Mouse (Mus musculus) forebrain, embryonic 15.5 days (tissue): Measurements from ENCODE around the gene Kpna6. TPM values are rescaled to one million over a fixed set of nuclear protein-coding genes. Genes with fewer than 3 reads are reported as not detected.

Experiments used
- ATAC-seq: fragments of 200-750 bp; cut with Nextera tagmentation; replicated peaks from 2 replicates; pipeline ENCODE4 v1.8.0; 2017; ENCODE audit warnings: mild to moderate bottlenecking, moderate TSS enrichment, moderate library complexity
- H3K27ac ChIP-seq: fragments of 300-500 bp; sonication (generic); replicated peaks from 2 replicates; pipeline ENCODE4 v1.5.1; 2015; ENCODE audit warnings: mild to moderate bottlenecking, inconsistent platforms
- H3K27me3 ChIP-seq: fragments of 300-500 bp; sonication (generic); 2 replicates; pipeline ENCODE4 v1.6.1; 2015; ENCODE audit warnings: inconsistent platforms
- H3K36me3 ChIP-seq: fragments of 300-500 bp; sonication (generic); 2 replicates; pipeline ENCODE4 v1.6.1; 2015; ENCODE audit warnings: mild to moderate bottlenecking, inconsistent platforms
- H3K4me1 ChIP-seq: fragments of 300-500 bp; sonication (generic); 2 replicates; pipeline ENCODE4 v1.6.1; 2015; ENCODE audit warnings: inconsistent platforms
- H3K4me2 ChIP-seq: fragments of 300-500 bp; sonication (generic); replicated peaks from 2 replicates; pipeline ENCODE4 v1.6.1; 2015; ENCODE audit warnings: mild to moderate bottlenecking, inconsistent platforms
- H3K4me3 ChIP-seq: fragments of 300-500 bp; sonication (generic); 2 replicates; pipeline ENCODE4 v1.5.1; 2015; ENCODE audit warnings: mild to moderate bottlenecking, inconsistent platforms
- H3K9ac ChIP-seq: fragments of 300-500 bp; sonication (generic); replicated peaks from 2 replicates; pipeline ENCODE4 v1.6.1; 2015; ENCODE audit warnings: mild to moderate bottlenecking, inconsistent platforms
- H3K9me3 ChIP-seq: fragments of 300-500 bp; sonication (generic); 2 replicates; pipeline ENCODE4 v1.6.1; 2016; ENCODE audit warnings: inconsistent platforms
- WGBS: fragments of 180-500 bp; shearing (Covaris S2); methylation state at CpG from one replicate; pipeline ENCODE4 v1.1.7; 2015; ENCODE audit warnings: mixed read lengths; 5-methylcytosine and 5-hydroxymethylcytosine counted together
- polyA plus RNA-seq: library from polyadenylated mRNA; unstranded; fragments of >200 nt; fragmentation: Nextera tagmentation; extraction: Ambion mirVana; gene quantifications from 2 replicates; pipeline ENCODE4 v1.2.1, GENCODE M21; 2015

Gene Kpna6
- polyA plus RNA-seq, 1 experiment from 2014 or later, result 17.5 TPM

GRCm38 (mm10) chr4:129684531-129684930 lies 12.0 kb upstream of the Kpna6 start:
- WGBS, result 89% methylated on average over 6 of the region's 6 CpGs
- H3K27ac ChIP-seq, result no peak overlapping the region
- no peaks in the 10 kb centered on the region for H3K27me3 ChIP-seq

GRCm38 (mm10) chr4:129683901-129684493 lies 11.4 kb upstream of the Kpna6 start:
- H3K27me3 ChIP-seq, result no peaks in the 10 kb centered on the region
- WGBS, result 91% methylated on average over 11 of the region's 11 CpGs
- H3K4me1 ChIP-seq, result no peaks in the 10 kb centered on the region
- no peak overlapping the region for H3K27ac ChIP-seq
- H3K4me2 ChIP-seq, result no peak overlapping the region
- H3K9ac ChIP-seq, result no peak overlapping the region
- H3K36me3 ChIP-seq, result peaks cover 91% of the 10 kb centered on the region
- ATAC-seq, result no peak
- H3K9me3 ChIP-seq, result no peaks in the 10 kb centered on the region
- no peak overlapping the region for H3K4me3 ChIP-seq

More at GRCm38 (mm10) chr4:129684531-129684930, 12.0 kb upstream of the Kpna6 start:
- no peaks in the 10 kb centered on the region for H3K9me3 ChIP-seq
- no peak overlapping the region for H3K9ac ChIP-seq
- no peak for ATAC-seq
- no peak overlapping the region for H3K4me2 ChIP-seq
- H3K4me1 ChIP-seq, result no peaks in the 10 kb centered on the region
- H3K36me3 ChIP-seq, result peaks cover 91% of the 10 kb centered on the region
- no peak overlapping the region for H3K4me3 ChIP-seq

GRCm38 (mm10) chr4:129681837-129682236 lies 9.3 kb upstream of the Kpna6 start:
- Histone ChIP-seq H3K36me3 (peaks cover 94% of the 10 kb centered on the region), H3K9me3 (no peaks in the 10 kb centered on the region), H3K27ac (no peak overlapping the region), H3K27me3 (no peaks in the 10 kb centered on the region), H3K4me1 (no peaks in the 10 kb centered on the region), H3K9ac (no peak overlapping the region), H3K4me2 (no peak overlapping the region), H3K4me3 (no peak overlapping the region)
- 97% methylated on average over 11 of the region's 11 CpGs for WGBS
- no peak for ATAC-seq

GRCm38 (mm10) chr4:129672878-129673449 lies 397 bp upstream of the Kpna6 start:
- Histone ChIP-seq H3K4me2 (peak overlapping the region; percentile 87), H3K27ac (peak overlapping the region; percentile 91), H3K4me1 (peaks cover 18% of the 10 kb centered on the region), H3K27me3 (no peaks in the 10 kb centered on the region), H3K9me3 (no peaks in the 10 kb centered on the region), H3K4me3 (peak overlapping the region; percentile 91), H3K36me3 (peaks cover 24% of the 10 kb centered on the region), H3K9ac (peak overlapping the region; percentile 82)
- ATAC-seq, result no peak; the same call in 1 of the 2 replicates
- 9% methylated on average over 10 of the region's 10 CpGs for WGBS

- Histone ChIP-seq H3K36me3 (peaks cover 12% of the 10 kb centered on the region), H3K4me3 (peak overlapping the region; percentile 91), H3K27ac (peak overlapping the region; percentile 91), H3K4me2 (peak overlapping the region; percentile 87), H3K27me3 (no peaks in the 10 kb centered on the region), H3K9me3 (no peaks in the 10 kb centered on the region), H3K4me1 (peaks cover 18% of the 10 kb centered on the region), H3K9ac (peak overlapping the region; percentile 82)
- ATAC-seq, result peak; percentile 41; the same call in 1 of the 2 replicates
- 6% methylated on average over 12 of the region's 12 CpGs for WGBS
These were observed 980 bp downstream of the Kpna6 start for GRCm38 (mm10) chr4:129671491-129672082.

GRCm38 (mm10) chr4:129662255-129662813 lies 10.2 kb downstream of the Kpna6 start:
- H3K9ac ChIP-seq, result no peak overlapping the region
- H3K27ac ChIP-seq, result no peak overlapping the region
- H3K4me1 ChIP-seq, result no peaks in the 10 kb centered on the region
- H3K36me3 ChIP-seq, result peaks cover 42% of the 10 kb centered on the region
- ATAC-seq, result no peak
- H3K4me3 ChIP-seq, result no peak overlapping the region
- no peak overlapping the region for H3K4me2 ChIP-seq
- no peaks in the 10 kb centered on the region for H3K9me3 ChIP-seq
- WGBS, result 84% methylated on average over 3 of the region's 3 CpGs
- H3K27me3 ChIP-seq, result no peaks in the 10 kb centered on the region

GRCm38 (mm10) chr4:129661584-129661983 lies 11.0 kb downstream of the Kpna6 start:
- no peak for ATAC-seq
- no peak overlapping the region for H3K4me3 ChIP-seq

GRCm38 (mm10) chr4:129654770-129655169 lies 17.8 kb downstream of the Kpna6 start:
- 87% methylated on average over 14 of the region's 14 CpGs for WGBS
- Histone ChIP-seq H3K4me2 (no peak overlapping the region), H3K4me1 (no peaks in the 10 kb centered on the region), H3K27me3 (no peaks in the 10 kb centered on the region), H3K9me3 (no peaks in the 10 kb centered on the region), H3K4me3 (no peak overlapping the region), H3K27ac (no peak overlapping the region), H3K36me3 (peaks cover 86% of the 10 kb centered on the region), H3K9ac (no peak overlapping the region)
- no peak for ATAC-seq

More at GRCm38 (mm10) chr4:129661584-129661983, 11.0 kb downstream of the Kpna6 start:
- no peaks in the 10 kb centered on the region for H3K27me3 ChIP-seq
- no peaks in the 10 kb centered on the region for H3K4me1 ChIP-seq
- 86% methylated on average over 3 of the region's 3 CpGs for WGBS
- no peak overlapping the region for H3K27ac ChIP-seq
- no peaks in the 10 kb centered on the region for H3K9me3 ChIP-seq
- peaks cover 49% of the 10 kb centered on the region for H3K36me3 ChIP-seq
- no peak overlapping the region for H3K9ac ChIP-seq
- H3K4me2 ChIP-seq, result no peak overlapping the region

GRCm38 (mm10) chr4:129650359-129650758 lies 22.2 kb downstream of the Kpna6 start:
- no peak overlapping the region for H3K4me3 ChIP-seq
- 93% methylated on average over 8 of the region's 8 CpGs for WGBS
- ATAC-seq, result no peak
- H3K36me3 ChIP-seq, result peaks cover 89% of the 10 kb centered on the region
- H3K27ac ChIP-seq, result no peak overlapping the region
- H3K4me2 ChIP-seq, result no peak overlapping the region
- no peaks in the 10 kb centered on the region for H3K27me3 ChIP-seq
- no peak overlapping the region for H3K9ac ChIP-seq
- no peaks in the 10 kb centered on the region for H3K9me3 ChIP-seq
- H3K4me1 ChIP-seq, result no peaks in the 10 kb centered on the region

- Histone ChIP-seq H3K9me3 (no peaks in the 10 kb centered on the region), H3K9ac (no peak overlapping the region), H3K36me3 (peaks cover 79% of the 10 kb centered on the region), H3K4me2 (no peak overlapping the region), H3K27ac (no peak overlapping the region), H3K27me3 (no peaks in the 10 kb centered on the region), H3K4me1 (no peaks in the 10 kb centered on the region), H3K4me3 (no peak overlapping the region)
- WGBS, result 95% methylated on average over 1 of the region's 1 CpGs
- ATAC-seq, result no peak
These were observed 23.9 kb downstream of the Kpna6 start for GRCm38 (mm10) chr4:129648656-129649055.

- Histone ChIP-seq H3K36me3 (peaks cover 49% of the 10 kb centered on the region), H3K4me1 (peaks cover 9% of the 10 kb centered on the region), H3K4me2 (no peak overlapping the region), H3K9ac (no peak overlapping the region), H3K27me3 (no peaks in the 10 kb centered on the region), H3K27ac (no peak overlapping the region), H3K9me3 (no peaks in the 10 kb centered on the region), H3K4me3 (no peak overlapping the region)
- 92% methylated on average over 6 of the region's 6 CpGs for WGBS
- ATAC-seq, result no peak
These were observed 27.4 kb downstream of the Kpna6 start for GRCm38 (mm10) chr4:129645204-129645603.

- no peak for ATAC-seq
- Histone ChIP-seq H3K9me3 (no peaks in the 10 kb centered on the region), H3K9ac (no peak overlapping the region), H3K4me1 (peaks cover 38% of the 10 kb centered on the region), H3K27ac (peak overlapping the region; percentile 8), H3K4me2 (peak overlapping the region; percentile 90), H3K36me3 (peaks cover 39% of the 10 kb centered on the region), H3K4me3 (peak overlapping the region; percentile 66), H3K27me3 (no peaks in the 10 kb centered on the region)
- WGBS, result 38% methylated on average over 5 of the region's 5 CpGs
These were observed 30.8 kb downstream of the Kpna6 start for GRCm38 (mm10) chr4:129641756-129642155.
